Mouse (Mus musculus): Measurements from ENCODE around the gene Fam19a5. TPM values are rescaled to one million over a fixed set of nuclear protein-coding genes. Genes with fewer than 3 reads are reported as not detected.

Gene Fam19a5
- total RNA-seq, 2 experiments from 2014 or later: 1.2 to 1.5 TPM

- no peak for DNase-seq
Measured at GRCm38 (mm10) chr15:87668112-87668511, 124.0 kb downstream of the Fam19a5 start.

DNA sequence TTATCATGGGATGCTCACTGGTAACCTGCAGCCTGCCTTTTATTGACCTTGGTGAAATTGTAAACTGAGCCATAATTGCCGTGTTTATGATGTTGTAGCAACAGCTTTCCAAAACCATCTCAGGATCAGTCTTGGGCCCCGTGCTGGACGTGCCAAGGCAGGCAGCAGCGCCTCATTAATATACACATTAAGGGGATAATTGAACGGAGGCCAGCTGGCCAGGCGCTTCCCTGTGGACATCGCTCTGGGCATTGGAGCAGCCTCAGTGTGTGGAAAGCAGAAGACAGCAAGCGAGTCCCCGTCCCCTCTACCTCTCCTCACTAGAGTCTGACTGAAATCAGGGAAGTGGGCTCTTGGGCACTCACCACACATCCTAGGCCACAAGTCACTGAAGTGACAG is 127.8 kb downstream of the Fam19a5 start:
- DNase-seq: no peak

GRCm38 (mm10) chr15:87678711-87679110 is 134.6 kb downstream of the Fam19a5 start:
- DNase-seq: no peak

GRCm38 (mm10) chr15:87682410-87682809 is 138.3 kb downstream of the Fam19a5 start:
- no peak for DNase-seq

DNA sequence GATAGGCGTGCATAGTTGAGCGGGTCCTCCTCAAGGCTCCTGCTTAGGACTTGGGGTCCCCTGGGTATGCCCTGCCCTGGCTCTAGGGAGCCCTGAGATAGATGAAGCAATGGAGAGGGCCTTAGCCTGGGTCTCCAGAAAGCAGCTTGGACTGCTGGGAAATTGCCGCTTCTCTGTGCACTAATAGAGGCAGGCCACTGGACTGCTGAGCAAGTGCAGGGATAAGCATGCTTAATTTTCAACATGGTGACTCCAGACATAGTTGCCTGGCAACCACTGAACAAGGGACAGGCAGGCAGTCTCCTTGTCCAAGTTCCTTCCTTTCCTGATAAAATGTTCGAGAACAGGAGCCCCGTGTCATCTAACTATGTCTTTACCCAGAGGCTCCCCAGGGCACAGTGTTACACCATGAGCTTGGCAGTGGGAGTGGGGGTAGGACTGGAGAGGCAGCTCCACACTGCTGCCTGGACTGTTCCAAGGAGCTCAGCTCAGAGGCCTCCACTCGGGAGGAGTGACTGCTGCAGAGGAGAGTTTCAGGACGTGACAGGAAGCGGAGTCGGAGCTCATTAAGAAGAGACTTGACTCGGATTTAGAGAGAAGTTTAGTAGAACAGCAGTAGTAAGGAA is 142.4 kb downstream of the Fam19a5 start:
- no peak for DNase-seq

DNA sequence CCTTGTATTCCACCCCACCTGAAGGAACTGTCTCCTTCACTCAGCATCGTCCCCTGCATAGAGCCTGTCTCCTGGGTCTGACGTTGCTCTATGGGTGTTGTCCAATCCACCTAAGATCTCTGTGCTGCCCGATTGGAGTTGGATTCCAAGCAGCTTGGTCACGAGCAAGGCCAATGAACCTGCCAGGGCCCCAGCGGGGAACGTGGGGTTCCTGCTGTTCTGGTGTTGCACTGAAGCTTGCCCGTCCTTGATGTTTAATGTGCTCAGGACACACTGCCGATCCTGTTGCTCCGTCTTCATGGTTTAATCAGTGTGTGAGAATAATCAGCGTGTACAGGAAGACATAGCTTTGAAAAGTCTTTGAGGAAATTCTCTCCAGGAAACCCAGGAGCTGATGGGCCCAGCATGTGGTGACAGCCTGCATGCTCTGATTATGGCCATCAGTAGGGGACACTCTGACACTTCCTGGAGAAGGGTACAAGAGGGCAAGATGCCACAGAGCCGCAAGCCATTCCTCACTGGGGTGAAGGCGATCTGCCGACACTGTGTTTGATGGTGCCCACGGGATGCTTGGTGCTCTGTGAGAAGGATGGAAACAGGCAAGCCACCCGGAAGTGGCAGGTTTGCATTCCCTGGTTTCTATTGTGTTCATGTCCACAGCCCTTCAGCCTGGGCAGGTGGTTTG is 147.3 kb downstream of the Fam19a5 start:
- DNase-seq: no peak

- DNase-seq: no peak
Measured at GRCm38 (mm10) chr15:87691958-87692357, 147.9 kb downstream of the Fam19a5 start.

DNA sequence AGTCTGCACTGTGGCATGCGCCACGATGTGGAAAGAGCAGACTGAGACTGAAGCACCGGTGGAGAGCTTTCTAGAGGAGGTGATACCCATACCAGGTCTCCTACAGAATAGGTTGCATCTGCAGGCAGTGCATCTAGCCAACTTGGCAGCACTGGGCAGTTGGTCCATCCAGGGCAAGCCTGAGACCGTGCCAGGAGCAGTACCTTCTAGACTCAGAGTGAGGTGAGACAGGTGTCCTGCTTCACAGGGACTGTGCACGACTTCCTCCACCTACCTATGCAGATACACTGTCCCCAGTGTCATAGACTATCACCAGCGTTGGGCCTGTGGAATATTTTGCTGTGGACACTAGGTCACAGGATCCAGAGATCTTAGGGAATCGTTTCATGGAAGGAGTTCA is 148.3 kb downstream of the Fam19a5 start:
- DNase-seq: no peak

GRCm38 (mm10) chr15:87692865-87693513 is 148.9 kb downstream of the Fam19a5 start:
- no peak for DNase-seq

- DNase-seq: no peak
Measured at GRCm38 (mm10) chr15:87697433-87697996, 153.4 kb downstream of the Fam19a5 start.

GRCm38 (mm10) chr15:87698562-87699320 is 154.6 kb downstream of the Fam19a5 start:
- DNase-seq: peak; percentile 11

- DNase-seq: no peak
Measured at GRCm38 (mm10) chr15:87702821-87703220, 158.7 kb downstream of the Fam19a5 start.

DNA sequence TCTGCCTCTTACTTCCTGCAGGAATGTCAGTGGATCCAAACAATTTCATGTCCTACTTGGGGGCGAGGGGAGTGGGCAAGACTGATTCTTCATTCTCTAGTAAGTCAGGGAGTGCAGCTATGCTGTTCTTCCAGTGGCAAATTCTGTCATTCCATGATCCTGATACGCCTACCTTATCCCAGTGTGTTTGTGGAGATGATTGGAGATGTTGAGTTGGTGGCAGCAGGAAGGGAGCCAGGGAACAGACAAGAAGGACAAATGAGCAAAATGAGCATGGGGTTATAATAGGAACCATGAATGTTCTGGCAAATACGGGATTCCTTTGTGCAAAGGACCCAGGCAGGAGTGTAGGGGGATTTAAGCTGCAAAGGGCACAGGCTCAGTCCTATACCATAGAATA is 159.2 kb downstream of the Fam19a5 start:
- no peak for DNase-seq

DNA sequence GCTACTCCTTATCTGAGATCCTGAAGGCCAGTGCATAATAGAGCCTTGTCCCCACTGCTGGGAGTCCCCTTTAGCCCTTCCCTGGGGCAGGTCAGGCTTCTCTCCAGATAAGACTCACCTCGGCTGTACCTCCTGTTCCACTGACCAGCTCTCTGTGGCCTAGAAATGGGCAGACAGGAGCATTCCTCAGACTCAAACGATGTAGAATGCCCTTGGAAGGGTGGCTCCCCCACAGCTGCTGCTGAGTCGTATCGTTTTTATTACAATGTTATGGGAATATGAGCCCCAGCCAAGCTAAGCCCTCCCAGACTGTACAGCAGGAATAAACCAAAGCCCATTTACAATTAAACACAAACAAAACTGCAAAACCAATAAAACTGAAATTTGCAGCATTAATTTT is 167.7 kb downstream of the Fam19a5 start:
- DNase-seq: no peak

- DNase-seq: no peak
Measured at GRCm38 (mm10) chr15:87712221-87712620, 168.1 kb downstream of the Fam19a5 start.

- no peak for DNase-seq
Measured at GRCm38 (mm10) chr15:87715037-87715676, 171.1 kb downstream of the Fam19a5 start.

- DNase-seq: peak; percentile 12
Measured at GRCm38 (mm10) chr15:87717056-87717455, 173.0 kb downstream of the Fam19a5 start.

DNA sequence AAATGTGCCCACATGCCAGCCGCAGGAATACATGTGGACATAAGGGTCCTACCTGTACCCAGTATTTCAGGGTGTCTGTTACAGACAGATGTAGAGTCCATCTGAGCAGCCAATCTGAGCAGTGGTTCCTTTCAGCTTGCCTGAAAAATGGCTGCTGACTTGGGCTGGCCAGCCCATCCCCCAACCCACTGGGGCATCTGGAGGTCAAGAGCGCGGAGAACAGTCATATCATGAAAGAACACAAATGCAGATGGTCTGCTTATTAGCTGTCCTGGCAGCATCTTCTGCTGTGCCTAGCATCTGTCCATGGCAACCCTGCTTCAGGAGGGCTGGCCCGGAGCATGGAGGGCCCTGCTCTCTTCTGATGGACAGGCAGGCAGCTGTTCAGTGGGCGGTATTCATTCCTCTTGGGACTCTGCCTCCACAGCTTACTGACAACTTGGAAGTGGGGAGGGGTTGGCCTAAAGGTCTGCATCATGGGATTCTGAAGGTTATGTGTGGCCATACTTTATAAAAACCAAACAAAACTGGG is 179.4 kb downstream of the Fam19a5 start:
- DNase-seq: no peak

DNA sequence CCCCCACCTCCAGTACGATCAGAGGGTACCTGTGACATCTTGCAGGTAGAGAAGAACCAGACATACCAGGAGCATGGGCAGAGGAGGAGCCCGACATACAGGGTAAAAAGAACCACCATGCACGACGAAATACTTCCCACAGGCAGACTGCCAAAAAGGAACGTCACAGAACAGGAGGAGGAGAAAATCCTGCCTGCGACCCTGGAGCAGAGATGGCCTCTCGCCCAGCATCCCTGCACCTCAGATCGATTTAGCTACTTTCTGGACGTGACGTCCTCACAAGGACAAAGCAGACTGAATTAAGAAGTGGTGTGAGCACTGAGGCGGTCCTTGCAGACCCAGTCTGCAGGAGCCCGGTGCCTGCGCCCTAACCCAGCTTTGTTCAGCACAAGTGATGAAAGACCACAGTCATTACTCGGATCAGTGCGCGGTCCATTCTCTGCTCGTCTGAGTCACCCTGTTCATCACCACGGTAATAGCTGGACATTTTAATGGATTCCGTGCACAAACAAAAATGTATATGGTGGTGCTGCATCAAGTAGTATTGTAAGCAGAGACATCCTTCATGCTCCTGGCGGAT is 182.6 kb downstream of the Fam19a5 start:
- DNase-seq: no peak

GRCm38 (mm10) chr15:87736345-87736744 is 192.2 kb downstream of the Fam19a5 start:
- no peak for DNase-seq

DNA sequence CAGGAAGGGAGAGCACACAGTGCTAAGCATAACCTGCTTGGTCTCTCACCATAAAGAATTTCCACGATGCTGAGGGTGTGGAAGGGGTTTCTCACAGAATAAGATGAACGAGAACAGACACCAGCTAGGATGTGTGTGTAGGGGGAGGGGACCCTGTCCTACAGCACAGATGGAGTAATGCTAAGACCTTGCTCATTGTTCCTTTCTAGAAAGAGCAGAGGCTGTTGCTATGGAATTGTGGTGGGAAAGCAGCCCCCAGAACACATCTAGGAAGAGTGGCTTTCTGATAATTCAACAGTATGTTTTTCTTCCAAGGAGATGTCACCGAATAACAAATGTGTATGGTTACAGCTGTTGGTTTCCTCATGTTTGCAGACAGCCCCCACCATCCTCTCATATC is 211.4 kb downstream of the Fam19a5 start:
- DNase-seq: no peak

DNA sequence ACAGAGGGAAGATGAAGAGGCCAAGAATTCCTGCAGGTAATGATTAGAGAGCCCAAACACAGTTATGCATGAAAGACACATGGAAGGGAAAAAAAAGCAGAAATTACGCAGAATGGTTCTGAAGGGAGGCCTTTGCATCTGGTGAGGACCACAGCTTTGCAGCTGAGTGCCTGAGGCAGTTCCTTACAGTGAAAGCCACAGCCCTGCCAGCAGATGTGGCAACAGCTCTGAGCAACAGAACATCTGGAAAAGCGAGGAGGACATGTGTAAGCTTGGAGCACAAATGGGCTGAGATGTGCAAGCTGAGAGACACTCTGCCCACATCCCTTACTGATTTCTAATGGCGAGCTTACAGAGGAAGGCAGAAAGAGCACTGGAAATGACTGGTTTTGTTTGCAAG is 221.8 kb downstream of the Fam19a5 start:
- no peak for DNase-seq

Measured in heart, postnatal 4 days (tissue).